Mouse (Mus musculus) fibroblast of lung, adult 2 months (primary cell): ENCODE data around the gene Kncn.
A peak's percentile ranks its signal among the peaks of the same experiment; 100 is the strongest.

Source experiments
- DNase-seq: peaks from one replicate; pipeline ENCODE4 v3.0.0-alpha.2; 2011; ENCODE audit warnings: low read depth

Gene Kncn

DNA sequence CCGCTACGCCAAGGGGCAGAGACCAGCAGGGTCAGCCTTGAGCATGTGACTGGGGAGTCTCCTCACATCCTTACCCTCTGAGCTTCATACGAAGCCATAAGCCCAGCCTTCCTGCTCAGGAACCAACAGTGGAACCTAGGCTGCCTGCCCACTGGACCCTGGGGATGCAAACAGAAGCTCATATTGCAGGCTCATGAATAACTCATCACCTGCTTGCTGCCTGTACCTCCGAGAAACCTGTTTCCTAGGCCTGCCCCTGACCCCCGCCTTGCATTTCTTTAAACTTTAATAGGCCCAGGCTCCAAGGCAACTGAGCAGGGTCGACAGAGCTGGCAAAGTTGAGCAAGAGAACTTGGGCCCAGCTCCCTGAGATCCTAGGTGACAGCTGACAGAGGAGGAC lies at the start of gene Kncn:
Gene Kncn, plus strand, starts transcription at position 379 of the 400 bp plus-strand sequence.
- DNase-seq: no peak

DNA sequence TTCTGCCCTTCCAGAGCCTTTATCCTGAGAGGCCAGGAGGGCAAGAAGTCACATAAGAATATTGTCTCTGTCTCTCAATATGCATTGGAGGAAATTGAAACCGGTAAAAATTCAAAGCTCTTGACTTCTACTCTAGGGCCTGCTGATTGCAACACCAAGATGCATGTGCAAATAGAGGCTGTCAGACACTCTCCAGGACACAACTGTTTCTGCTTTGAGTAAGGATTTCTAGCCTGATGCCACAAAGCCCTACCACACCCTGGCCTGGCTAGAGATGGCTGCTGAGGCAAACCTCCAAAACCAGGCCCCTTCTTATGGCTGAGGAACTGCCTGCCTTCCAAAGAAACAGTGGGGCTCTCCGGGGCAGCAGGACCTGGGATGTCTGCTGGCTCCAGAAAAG lies 48.6 kb upstream of the Kncn start:
- no peak for DNase-seq

DNA sequence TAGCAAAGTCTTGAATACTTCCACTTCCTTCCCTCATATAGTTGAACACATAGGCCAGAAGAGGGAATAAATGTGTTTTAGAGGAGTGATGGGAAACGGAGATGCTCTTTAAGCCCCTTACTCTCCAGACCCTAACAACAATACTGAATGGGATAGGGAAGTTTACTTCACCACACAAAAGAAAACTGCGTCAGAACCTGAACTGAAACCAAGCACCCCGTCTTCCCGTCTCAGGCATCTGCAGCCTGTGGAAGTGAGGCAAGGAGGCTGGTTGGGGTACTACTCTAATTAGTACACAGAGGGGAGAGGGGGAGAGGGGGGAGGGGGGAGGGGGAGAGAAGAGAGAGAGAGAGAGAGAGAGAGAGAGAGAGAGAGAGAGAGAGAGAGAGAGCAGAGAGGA lies 46.0 kb upstream of the Kncn start:
- no peak for DNase-seq

DNA sequence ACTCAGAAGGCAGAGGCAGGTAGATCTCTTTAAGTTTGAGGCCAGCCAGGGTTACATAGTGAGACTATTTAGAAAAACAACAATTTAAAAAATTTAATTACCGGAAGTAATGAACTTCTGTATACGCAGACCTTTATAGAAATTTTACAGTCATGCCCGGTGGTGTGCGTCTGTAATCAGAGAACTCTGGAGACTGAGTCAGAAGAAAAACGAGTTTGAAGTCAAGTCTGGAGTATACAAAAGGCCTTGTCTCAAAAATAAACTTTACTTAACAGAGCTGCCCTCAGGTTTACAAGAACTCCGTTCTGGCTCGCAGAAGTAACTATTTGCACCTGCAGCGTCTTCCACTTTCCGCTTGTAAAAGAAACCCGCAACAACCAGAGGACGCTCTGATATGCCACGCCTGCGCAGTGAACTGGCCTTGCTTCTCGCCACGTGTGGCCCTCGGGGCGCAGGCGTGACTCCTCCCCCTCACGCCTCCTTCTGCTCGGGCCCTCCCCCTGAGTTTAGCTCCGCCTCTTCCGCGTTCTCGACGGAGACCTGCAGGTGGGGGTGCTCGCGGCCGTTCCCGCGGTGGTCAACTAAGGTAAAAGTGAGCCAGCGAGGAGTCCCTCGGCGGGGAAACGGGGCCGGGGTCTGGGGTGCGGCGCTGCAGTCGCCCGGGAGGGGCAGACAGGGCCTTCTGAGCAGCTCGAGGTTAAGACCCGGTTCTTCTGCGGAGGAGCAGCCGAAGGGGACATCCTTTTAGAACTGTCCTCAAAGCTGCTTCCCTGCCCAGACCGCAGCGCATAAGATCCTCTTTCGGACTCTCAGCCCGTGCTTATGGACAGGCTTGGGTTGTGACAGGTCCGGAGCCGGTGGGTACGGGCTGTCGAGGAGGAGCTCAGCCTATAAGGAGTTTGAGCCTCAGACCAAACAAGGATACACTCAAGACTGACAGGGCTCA lies 45.2 kb upstream of the Kncn start, which contains the start of gene Mknk1:
Gene Mknk1, plus strand, starts transcription at position 503 of the 946 bp plus-strand sequence.
- peak; percentile 81 for DNase-seq

DNA sequence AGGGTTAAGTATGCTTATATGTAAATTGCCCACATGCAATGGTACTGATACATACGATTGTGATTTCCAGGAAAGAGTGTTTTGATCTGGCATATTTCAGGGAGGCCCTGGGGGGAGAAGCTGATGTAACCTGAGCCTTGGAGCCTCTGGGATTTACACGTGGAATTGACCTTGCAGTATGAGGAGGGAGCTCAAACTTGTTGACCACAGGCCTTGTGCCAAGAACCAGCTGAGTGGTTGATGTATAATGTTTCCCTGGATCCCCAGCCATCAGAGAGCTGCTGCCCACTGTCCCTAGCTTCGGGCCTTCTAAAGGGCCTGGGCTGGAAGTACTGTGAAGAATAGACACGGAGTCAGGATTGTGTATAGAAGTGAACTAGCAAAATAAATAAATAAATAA lies 44.2 kb upstream of the Kncn start:
- no peak for DNase-seq

DNA sequence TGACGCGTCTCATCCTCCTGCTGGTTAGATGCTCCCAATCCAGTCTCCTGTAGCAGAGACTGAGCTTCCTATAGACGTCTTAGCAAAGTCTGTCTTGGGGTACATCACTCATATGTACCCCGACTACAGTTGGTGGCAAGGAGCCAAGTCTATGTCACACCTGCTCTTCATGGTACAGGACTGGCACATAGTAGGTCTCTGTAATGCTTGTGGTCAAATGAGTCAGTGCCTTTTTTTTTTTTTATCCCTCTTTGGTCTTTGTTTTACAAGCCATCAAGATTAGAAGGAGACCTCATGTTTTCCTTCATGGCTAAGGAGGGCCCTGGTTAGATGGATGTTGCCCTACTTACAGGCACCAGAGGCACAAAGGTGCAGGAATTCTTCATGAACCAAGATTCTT lies 43.4 kb upstream of the Kncn start:
- no peak for DNase-seq

DNA sequence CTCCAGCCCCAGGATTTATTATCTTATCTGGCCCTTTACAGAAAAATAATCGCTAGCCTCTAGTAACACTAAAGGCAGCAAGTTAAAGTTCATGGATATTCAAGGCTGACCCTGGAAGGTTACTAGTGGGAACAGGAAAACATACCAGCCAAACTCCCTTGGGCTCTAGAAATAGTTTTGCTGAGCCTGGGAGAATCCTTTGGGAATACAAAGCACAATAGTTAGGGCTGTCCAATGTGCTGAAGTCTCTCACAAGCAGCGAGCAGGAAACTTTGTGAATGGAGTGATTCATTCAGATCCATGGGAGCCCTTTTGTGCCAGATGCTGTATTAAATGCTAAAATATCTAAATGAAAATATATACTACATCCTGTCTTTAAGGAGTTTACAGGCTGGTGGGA lies 37.5 kb upstream of the Kncn start:
- DNase-seq: peak; percentile 13

DNA sequence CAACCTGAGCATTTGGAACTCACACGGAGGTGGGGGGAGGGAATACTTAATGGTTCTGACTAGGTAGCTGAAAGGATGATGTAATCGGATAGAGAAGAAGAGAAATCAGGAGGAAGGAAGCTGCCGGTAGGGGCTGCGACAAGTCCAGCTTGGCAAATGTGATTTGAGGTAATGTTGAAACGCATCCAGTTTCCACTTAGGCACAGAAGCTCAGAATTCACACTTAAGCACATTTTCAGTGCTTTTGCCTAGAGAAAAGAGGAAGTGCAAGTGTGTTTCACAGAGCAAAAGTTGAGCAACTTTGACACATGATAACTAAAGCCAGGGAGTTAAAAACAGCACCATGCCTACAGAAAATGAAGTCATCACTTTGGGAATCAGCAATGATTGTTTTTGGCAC lies 36.8 kb upstream of the Kncn start:
- DNase-seq: peak; percentile 28

DNA sequence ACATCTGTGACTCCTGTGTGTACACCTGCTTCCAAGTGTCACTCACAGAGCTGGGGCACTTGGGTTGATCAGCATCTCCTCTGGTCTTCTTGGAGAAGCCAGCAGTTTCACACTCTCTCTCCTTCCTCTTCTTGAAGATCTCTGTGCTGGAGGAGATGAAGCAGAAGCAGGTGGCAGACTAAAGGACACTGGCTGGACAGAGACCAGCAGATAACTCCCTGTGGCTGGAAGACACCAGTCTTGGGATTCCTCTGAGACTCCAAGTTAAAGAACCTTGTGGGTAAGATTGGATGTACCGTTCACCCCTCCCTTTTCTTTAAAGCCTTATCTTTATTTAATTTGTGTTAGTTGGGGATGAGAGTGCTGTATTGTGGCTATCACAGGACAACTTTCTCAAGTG lies 36.1 kb upstream of the Kncn start:
- no peak for DNase-seq

DNA sequence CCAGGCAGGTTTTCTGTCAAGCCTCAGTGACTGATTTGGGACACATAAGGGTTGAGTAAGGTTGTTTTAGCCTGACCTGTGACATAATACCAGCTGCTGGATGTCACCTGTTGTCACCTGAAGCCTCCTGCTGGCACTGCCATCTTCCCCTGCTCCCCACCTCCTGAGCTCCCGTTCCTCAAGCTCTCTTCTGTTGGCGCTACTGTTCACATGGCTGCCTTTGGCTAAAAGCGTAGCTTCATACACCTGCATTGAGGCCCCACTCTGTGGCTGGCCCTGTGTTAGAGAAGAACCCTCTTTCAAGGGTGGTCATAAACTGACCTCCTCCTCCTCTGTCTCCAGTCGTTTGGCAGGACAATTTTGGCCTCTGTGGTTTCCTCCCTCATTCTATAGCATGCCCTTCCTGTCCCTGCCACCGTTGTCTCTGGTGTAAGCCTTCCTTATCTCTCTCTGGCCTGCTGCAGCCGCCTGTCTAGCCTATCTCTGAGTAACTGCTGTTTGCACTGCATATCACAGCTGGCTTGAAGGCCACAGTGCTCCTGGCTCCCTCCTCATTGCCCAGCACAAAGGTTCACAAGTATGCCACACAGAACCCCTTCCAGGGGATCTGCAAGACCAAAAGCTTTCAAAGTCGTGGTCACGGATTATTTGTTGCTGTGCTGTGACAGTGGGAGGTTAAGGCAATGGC lies 35.1 kb upstream of the Kncn start:
- no peak for DNase-seq

DNA sequence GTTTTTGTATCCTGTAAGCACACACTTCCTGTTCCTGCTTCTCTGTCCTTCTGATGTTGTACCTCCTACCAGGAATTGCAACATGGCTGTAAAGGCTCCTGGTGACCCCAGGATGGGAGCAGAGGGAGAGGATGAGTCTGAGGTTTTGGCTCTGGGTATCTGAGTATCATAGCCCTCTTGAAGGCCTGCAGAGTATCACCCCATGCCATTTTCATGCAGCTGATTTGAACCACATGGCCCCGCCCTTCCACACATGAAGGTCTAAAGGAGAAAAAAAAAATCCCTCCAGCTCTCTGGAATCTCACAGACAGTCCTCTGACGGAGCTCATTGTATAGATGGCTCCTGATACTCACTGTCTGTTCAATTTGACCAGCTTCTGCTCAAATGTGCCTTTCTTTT lies 34.1 kb upstream of the Kncn start:
- DNase-seq: no peak

DNA sequence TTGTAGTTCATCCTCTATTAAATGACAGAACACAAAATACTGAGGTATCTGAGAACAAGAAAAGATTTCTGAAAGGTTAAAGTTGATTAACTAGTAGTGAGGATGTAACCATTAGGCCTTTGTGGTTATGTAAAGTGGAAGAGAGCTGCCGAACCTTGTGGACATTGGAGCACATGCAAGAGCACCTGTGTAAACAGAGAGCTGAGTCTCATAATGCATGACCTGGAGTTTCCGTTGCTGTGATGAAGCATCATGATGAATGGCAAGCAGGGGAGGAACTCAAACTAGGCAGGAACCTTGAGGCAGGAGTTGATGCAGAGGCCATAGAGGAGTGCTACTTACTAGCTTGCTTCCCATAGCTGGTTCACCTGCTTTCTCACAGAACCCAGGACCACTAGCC lies 33.6 kb upstream of the Kncn start:
- no peak for DNase-seq

DNA sequence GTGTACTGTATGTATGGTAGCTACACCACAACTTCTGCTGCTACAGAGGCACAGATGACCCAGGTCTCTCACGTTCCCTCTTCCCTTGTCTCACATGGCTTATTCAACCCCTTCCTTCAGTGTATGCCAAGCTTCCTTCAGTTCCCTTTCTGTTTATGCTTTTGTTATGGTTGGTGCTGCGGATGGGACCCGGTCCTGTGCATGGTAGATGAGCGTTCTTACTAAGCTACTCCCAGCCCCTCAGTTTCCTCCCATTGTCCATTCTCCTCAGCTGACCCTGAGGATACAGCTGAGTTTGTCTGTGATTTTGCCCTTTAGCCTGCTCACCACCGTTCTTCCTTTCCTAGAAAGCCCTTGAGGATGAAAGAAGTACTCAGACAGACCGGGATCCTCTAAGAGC lies 32.6 kb upstream of the Kncn start:
- DNase-seq: no peak

DNA sequence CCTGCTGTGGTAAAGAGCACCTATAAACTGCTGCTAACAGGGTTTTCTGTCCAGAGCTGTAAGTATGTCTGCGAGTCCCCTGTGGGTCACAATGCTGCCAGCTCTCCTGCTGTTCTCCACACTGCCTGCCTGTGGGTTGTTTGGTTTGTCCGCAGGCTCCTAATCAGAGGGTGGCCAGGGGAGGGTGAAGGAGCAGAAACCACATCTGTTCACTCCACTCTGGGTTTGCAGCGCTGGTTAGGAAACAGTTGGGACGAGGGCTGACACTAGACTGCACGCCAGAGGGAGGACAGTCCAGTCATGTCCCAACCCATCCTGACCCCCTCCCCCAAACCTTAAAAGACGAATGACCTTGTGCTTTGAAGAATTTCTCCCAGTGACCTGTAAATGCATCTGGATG lies 29.1 kb upstream of the Kncn start:
- DNase-seq: no peak

DNA sequence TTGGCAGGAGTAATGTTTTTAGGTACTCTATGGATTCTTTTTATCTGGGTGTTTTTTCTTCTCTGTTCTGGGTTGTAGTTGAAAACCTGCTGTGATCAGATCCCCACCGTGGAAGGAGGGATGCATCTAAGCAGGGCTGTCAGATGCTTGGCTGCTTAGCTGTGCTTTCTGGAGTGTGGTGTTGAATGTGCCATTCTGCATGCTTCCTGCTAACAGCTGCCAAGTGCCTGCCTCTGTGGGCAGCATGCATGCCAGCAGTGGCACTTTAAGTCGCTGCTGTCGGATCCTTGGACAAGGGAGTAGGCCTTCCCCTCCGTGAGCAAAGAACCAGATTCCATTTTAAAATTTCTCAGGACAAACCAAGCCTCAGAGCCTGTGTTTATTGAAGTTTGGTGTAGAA lies 28.6 kb upstream of the Kncn start:
- DNase-seq: no peak

DNA sequence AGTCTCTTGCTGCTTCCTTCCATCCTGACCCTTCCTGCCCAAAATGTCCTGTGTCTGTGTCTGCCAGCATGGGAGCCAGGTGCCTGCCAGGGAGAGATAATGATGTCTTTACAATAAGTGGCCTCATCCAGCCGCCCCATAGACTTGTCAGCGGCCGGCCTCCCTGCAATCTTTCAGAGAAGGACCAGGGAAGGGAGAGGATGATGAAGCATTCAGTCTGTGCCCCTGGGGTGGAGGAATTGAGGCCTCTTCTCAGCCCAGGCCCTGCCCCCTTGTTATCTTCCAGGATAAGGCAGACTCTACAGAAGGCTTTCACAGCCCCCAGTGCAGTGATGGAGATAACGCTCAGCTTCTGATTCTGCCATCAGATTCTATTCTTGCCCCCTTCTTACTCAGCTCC lies 27.9 kb upstream of the Kncn start:
- no peak for DNase-seq

DNA sequence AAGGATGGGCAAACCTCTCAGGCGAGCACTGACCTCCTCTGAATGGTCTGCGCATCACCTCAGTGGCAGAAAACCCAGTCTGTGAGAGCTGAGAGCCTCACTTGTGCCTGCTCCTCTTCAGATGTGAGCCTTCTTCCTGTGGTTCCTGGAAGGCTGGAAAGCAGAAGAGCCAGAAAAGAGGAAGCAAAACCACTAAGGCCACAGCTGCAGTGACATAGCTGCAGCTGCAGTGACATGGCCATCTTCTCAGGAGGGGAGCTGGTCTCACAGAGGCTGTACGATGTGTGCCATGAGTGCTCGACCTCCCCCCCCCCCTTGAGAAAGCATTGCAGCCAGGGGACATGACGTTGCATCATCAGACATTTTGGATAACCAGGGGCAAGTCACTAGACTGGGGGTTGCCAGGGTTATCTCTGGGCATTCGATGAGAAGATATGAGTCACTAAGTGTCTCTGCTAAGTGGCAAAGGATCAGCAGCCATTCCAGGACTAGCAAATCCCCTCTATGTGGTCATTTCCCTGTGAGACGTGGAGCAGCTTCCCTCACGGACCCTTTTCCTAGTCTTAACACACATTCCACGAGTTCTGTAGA lies 26.8 kb upstream of the Kncn start:
- no peak for DNase-seq

DNA sequence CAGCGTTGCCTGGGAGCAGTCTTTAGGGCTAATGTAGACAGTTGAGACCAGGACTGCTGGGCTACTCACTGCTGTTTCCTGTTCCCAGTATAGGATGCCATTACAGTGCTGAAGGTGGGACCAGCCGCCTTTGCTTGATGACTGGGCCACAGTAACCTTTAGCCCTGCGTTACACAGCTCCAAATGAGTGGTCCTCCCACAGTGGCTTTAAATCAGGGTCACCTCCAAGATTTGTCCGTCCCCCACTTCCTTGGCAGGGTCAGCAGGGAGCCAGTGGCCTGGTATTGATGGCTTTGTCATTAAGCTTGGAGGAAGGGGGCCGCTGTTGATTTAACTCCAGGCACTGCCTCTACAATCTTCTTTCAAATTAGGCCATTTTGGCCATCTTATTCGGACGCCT lies 20.8 kb upstream of the Kncn start:
- no peak for DNase-seq

DNA sequence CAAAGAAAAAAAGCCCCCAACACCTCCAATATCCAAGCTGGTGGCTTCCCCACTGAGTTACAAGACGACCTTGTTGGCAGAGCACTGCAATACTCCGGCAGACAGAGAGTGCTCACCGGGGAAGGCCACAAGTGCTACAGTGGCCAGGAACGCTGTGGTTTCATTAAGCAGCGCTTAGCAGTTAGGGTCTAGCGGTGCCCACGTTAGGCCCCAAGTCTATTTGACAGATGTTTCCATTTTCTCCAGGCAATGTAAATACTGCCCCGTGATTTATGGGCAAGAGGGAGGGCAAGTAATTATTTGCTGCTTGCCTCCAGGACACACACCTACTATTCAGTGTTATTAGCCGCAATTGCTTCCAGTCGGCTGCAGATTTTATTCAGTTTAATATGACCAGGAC lies 20.3 kb upstream of the Kncn start:
- DNase-seq: no peak

DNA sequence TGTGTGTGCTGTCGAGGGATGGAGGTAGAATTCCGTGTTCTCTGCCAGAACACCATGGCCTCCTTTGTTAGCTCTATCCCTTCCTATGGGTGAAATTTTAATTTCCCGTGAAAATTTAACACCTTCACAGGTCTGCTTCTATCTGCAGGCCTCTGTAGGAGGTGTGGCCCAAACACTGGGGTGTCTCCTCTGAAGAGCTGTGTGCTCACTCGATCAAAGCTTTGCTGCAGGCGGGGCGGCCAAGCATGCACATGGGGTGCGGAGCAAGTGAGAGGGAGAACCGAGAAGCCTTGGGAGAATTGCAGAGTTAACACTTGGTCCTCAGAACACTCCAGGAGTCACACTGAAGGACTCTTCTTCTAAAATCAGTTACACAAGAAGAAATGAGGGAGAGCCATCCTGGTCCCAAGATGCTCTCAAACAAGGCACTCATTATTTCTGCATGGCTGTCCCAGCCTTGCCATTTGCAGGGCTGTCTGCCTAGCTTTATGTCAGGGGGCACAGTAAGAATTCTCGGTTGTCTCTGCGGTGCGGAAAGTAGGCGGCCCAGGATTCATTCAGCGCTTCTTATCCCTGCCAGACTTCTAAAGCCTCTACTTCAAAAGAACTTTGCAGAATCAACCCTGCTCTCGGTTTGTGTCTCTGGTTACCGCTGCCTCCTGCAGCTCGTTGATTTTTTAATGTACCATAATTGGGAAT lies 14.5 kb upstream of the Kncn start:
- no peak for DNase-seq

DNA sequence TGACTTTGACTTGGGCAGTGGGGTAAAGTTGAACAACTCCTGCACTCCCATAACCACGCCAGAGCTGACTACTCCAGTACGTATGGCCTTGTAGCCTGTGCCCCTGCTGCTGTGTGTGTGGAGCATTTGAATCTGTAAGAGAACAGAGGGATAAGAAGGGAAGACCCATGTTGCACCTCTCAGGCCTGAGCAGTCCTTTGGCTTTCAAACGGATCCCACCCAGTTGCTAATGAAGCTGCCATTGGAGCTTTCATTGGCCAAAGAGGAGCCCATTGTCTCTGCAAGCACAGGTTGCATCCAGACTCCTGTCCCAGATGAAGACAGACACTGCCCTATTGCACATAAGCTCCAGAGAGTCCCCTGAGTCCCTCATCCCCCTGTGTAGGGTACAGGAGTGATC lies 11.0 kb upstream of the Kncn start:
- no peak for DNase-seq

DNA sequence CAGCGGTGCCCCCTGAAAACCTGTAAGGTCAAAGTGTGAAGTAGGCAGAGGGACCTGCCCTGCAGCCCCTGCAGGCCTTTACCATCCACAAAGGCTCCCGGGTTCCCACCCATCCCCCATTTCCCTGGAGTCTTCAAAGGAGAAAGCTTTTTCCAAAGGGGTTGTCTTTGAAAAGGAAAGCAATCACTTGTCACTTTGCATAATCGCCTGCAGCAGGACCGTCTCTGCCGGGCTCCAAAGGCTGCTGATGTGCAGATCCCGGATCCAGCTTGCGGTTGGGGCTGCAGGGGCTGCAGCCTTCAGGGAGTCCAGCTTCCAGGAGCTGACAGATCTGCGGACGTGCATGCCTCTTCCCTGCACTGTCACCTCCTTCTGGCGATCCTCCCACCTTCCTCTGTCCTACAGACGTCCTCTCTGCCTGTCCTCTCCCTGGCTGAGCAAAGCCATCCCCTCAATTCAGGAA lies 6.0 kb upstream of the Kncn start:
- no peak for DNase-seq
